Mouse (Mus musculus) E14TG2a.4 (cell line): Measurements from ENCODE around the gene Fam49a.
"Not testable (repeated sequence)": the region's sequence is repeated elsewhere in the genome, so short reads cannot be mapped to it uniquely, and the experiment has no call there.

Experiments used
- H3K27me3 ChIP-seq: 2 replicates; pipeline ENCODE4 v1.6.1; 2014; ENCODE audit warnings: low read length, control low read depth; ENCODE audit not compliant: insufficient read depth
- H3K36me3 ChIP-seq: 2 replicates; pipeline ENCODE4 v1.6.1; 2014; ENCODE audit warnings: low read length, control low read depth; ENCODE audit not compliant: insufficient read depth
- H3K4me1 ChIP-seq: replicated peaks from 2 replicates; pipeline ENCODE4 v1.6.1; 2014; ENCODE audit warnings: low read depth, low read length, control low read depth
- H3K4me3 ChIP-seq: replicated peaks from 2 replicates; pipeline ENCODE4 v1.5.1; 2014; ENCODE audit warnings: mild to moderate bottlenecking, low read length
- H3K9me3 ChIP-seq: 2 replicates; pipeline ENCODE4 v1.6.1; 2014; ENCODE audit warnings: low read length, control low read depth
- CTCF ChIP-seq: conservative IDR thresholded peaks from 2 replicates; pipeline ENCODE4 v1.5.1; 2014; ENCODE audit warnings: low read length
- NANOG ChIP-seq: IDR thresholded peaks from 2 replicates; pipeline ENCODE4 v1.6.1; 2014; ENCODE audit warnings: borderline replicate concordance, low read length, mixed read lengths
- POU5F1 ChIP-seq: IDR thresholded peaks from 2 replicates; pipeline ENCODE4 v1.6.1; 2014; ENCODE audit warnings: low read length, borderline replicate concordance

Fam49a gene

GRCm38 (mm10) chr12:12230031-12230557 is 31.8 kb upstream of the Fam49a start:
- H3K4me3 ChIP-seq, result no peak overlapping the region
- no peaks in the 10 kb centered on the region for H3K27me3 ChIP-seq
- no peaks in the 10 kb centered on the region for H3K4me1 ChIP-seq
- H3K36me3 ChIP-seq, result no peaks in the 10 kb centered on the region
- TF ChIP-seq POU5F1, result no peak
- no peaks in the 10 kb centered on the region for H3K9me3 ChIP-seq

- Histone ChIP-seq H3K27me3 (no peaks in the 10 kb centered on the region), H3K4me3 (no peak overlapping the region), H3K4me1 (peaks cover 6% of the 10 kb centered on the region), H3K36me3 (no peaks in the 10 kb centered on the region), H3K9me3 (no peaks in the 10 kb centered on the region)
- TF ChIP-seq CTCF (no peak), NANOG (no peak), POU5F1 (no peak)
These were observed 29.8 kb upstream of the Fam49a start for GRCm38 (mm10) chr12:12232097-12232496.

GRCm38 (mm10) chr12:12236978-12237377 is 25.0 kb upstream of the Fam49a start:
- TF ChIP-seq CTCF (no peak), NANOG (peak; percentile 21; the same call in 1 of the 2 replicates), POU5F1 (no peak)
- Histone ChIP-seq H3K27me3 (no peaks in the 10 kb centered on the region), H3K4me3 (0 out of 2 replicates have a peak overlapping the region, but pooled peaks have one; percentile 21), H3K36me3 (no peaks in the 10 kb centered on the region), H3K9me3 (no peaks in the 10 kb centered on the region), H3K4me1 (peaks cover 8% of the 10 kb centered on the region)

GRCm38 (mm10) chr12:12239502-12239901 is 22.4 kb upstream of the Fam49a start:
- Histone ChIP-seq H3K36me3 (no peaks in the 10 kb centered on the region), H3K9me3 (no peaks in the 10 kb centered on the region), H3K4me1 (peaks cover 8% of the 10 kb centered on the region), H3K27me3 (no peaks in the 10 kb centered on the region), H3K4me3 (no peak overlapping the region)
- TF ChIP-seq CTCF (no peak), POU5F1 (no peak), NANOG (no peak)

- H3K36me3 ChIP-seq, result no peaks in the 10 kb centered on the region
- no peak overlapping the region for H3K4me3 ChIP-seq
- no peaks in the 10 kb centered on the region for H3K27me3 ChIP-seq
- no peaks in the 10 kb centered on the region for H3K4me1 ChIP-seq
- no peaks in the 10 kb centered on the region for H3K9me3 ChIP-seq
- TF ChIP-seq NANOG (no peak), CTCF (no peak), POU5F1 (no peak)
These were observed 18.8 kb upstream of the Fam49a start for GRCm38 (mm10) chr12:12243148-12243547.

- not testable (repeated sequence) for H3K4me1 ChIP-seq, H3K4me3 ChIP-seq, H3K36me3 ChIP-seq, H3K9me3 ChIP-seq, H3K27me3 ChIP-seq
These were observed 14.9 kb upstream of the Fam49a start for GRCm38 (mm10) chr12:12247023-12247422.

- Histone ChIP-seq H3K9me3 (no peaks in the 10 kb centered on the region), H3K4me3 (no peak overlapping the region), H3K4me1 (peaks cover 4% of the 10 kb centered on the region), H3K36me3 (no peaks in the 10 kb centered on the region), H3K27me3 (no peaks in the 10 kb centered on the region)
- no peak for TF ChIP-seq CTCF
- TF ChIP-seq NANOG, result no peak
These were observed 12.4 kb upstream of the Fam49a start for GRCm38 (mm10) chr12:12249521-12249920.

- TF ChIP-seq NANOG (no peak), POU5F1 (no peak), CTCF (no peak)
- Histone ChIP-seq H3K36me3 (no peaks in the 10 kb centered on the region), H3K27me3 (0 out of 2 replicates have a peak, but pooled peaks cover 2% of the 10 kb centered on the region), H3K4me1 (peaks cover 4% of the 10 kb centered on the region), H3K9me3 (no peaks in the 10 kb centered on the region), H3K4me3 (no peak overlapping the region)
These were observed 8.4 kb upstream of the Fam49a start for GRCm38 (mm10) chr12:12253526-12253925.

- no peaks in the 10 kb centered on the region for H3K9me3 ChIP-seq
- no peak overlapping the region for H3K4me3 ChIP-seq
- no peak for TF ChIP-seq POU5F1
- TF ChIP-seq CTCF, result no peak
- TF ChIP-seq NANOG, result no peak
- H3K27me3 ChIP-seq, result 0 out of 2 replicates have a peak, but pooled peaks cover 2% of the 10 kb centered on the region
- H3K4me1 ChIP-seq, result peaks cover 4% of the 10 kb centered on the region
- no peaks in the 10 kb centered on the region for H3K36me3 ChIP-seq
These were observed 7.8 kb upstream of the Fam49a start for GRCm38 (mm10) chr12:12254139-12254538.
